Mouse (Mus musculus): ENCODE results near the gene Spaca4.

GRCm38 (mm10) chr7:45733477-45733876 lies 7.9 kb upstream of the Spaca4 start:
- TF ChIP-seq EP300 (IDR thresholded peaks at IDR 0.05; ENCODE audit: low read depth) (no peak), CTCF (IDR thresholded peaks at IDR 0.05; ENCODE audit: low read depth) (no peak)
